Mouse (Mus musculus): ENCODE data around the gene Ercc8. TPM values are rescaled to one million over a fixed set of nuclear protein-coding genes. Genes with fewer than 3 reads are reported as not detected.

Gene Ercc8
- total RNA-seq, 2 experiments from 2014 or later: 5.9 to 7.3 TPM

GRCm38 (mm10) chr13:108215231-108215780, 56.8 kb downstream of the Ercc8 start:
- no peak for DNase-seq

GRCm38 (mm10) chr13:108219773-108220172, 61.2 kb downstream of the Ercc8 start:
- no peak for DNase-seq

GRCm38 (mm10) chr13:108229191-108229590, 70.7 kb downstream of the Ercc8 start:
- no peak for DNase-seq

- DNase-seq: no peak
Measured at GRCm38 (mm10) chr13:108229634-108230330, 71.3 kb downstream of the Ercc8 start.

GRCm38 (mm10) chr13:108240012-108240411, 81.5 kb downstream of the Ercc8 start:
- DNase-seq: no peak

- DNase-seq: no peak
Measured at GRCm38 (mm10) chr13:108241715-108242114, 83.2 kb downstream of the Ercc8 start.

Other genes with a start within 250 kb of the Ercc8 start
- gene Smim15, start 114.3 kb upstream of the Ercc8 start, total RNA-seq (2021): 10 to 100 TPM; 14.2 to 15.9 TPM
- 10 to 100 TPM; 12.6 to 13.6 TPM for gene Ndufaf2, start 108 bp upstream of the Ercc8 start, total RNA-seq (2021)
- under 1 TPM; 0.36 to 0.78 TPM for gene Elovl7, start 55.7 kb downstream of the Ercc8 start, total RNA-seq (2021)
- gene Depdc1b, start 157.6 kb downstream of the Ercc8 start, total RNA-seq (2021): under 1 TPM in 1 of 2 experiments, not detected in 1; 0.35 TPM

All from gastrocnemius, postnatal 25 days (tissue).